Mouse (Mus musculus): ENCODE data around the gene Col8a2. TPM values are rescaled to one million over a fixed set of nuclear protein-coding genes. Genes with fewer than 3 reads are reported as not detected.

Gene Col8a2
- total RNA-seq, 2 experiments from 2014 or later = not detected

GRCm38 (mm10) chr4:126295937-126296336 is 9.3 kb downstream of the Col8a2 start:
- ATAC-seq (replicated peaks; ENCODE audit: low FRiP score, low TSS enrichment, poor library complexity, severe bottlenecking) = no peak

- ATAC-seq (replicated peaks; ENCODE audit: low FRiP score, low TSS enrichment, poor library complexity, severe bottlenecking) = no peak; the same call in 1 of the 2 replicates
These were observed 10.1 kb downstream of the Col8a2 start for GRCm38 (mm10) chr4:126296617-126297101.

GRCm38 (mm10) chr4:126300916-126301583 is 14.5 kb downstream of the Col8a2 start:
- no peak for ATAC-seq (replicated peaks; ENCODE audit: low FRiP score, low TSS enrichment, poor library complexity, severe bottlenecking)

GRCm38 (mm10) chr4:126301584-126302309 is 15.2 kb downstream of the Col8a2 start:
- ATAC-seq (replicated peaks; ENCODE audit: low FRiP score, low TSS enrichment, poor library complexity, severe bottlenecking) = no peak

GRCm38 (mm10) chr4:126303877-126304276 is 17.3 kb downstream of the Col8a2 start:
- ATAC-seq (replicated peaks; ENCODE audit: low FRiP score, low TSS enrichment, poor library complexity, severe bottlenecking) = 0 out of 2 replicates have a peak, but pooled peaks have one; percentile 39

- no peak for ATAC-seq (replicated peaks; ENCODE audit: low FRiP score, low TSS enrichment, poor library complexity, severe bottlenecking)
These were observed 18.8 kb downstream of the Col8a2 start for GRCm38 (mm10) chr4:126305428-126305827.

- ATAC-seq (replicated peaks; ENCODE audit: low FRiP score, low TSS enrichment, poor library complexity, severe bottlenecking) = no peak
These were observed 19.5 kb downstream of the Col8a2 start for GRCm38 (mm10) chr4:126306058-126306457.

GRCm38 (mm10) chr4:126306827-126307226 is 20.2 kb downstream of the Col8a2 start:
- ATAC-seq (replicated peaks; ENCODE audit: low FRiP score, low TSS enrichment, poor library complexity, severe bottlenecking) = no peak

- ATAC-seq (replicated peaks; ENCODE audit: low FRiP score, low TSS enrichment, poor library complexity, severe bottlenecking) = peak; percentile 45
These were observed 22.8 kb downstream of the Col8a2 start for GRCm38 (mm10) chr4:126309211-126309921.

GRCm38 (mm10) chr4:126309922-126310309 is 23.3 kb downstream of the Col8a2 start:
- ATAC-seq (replicated peaks; ENCODE audit: low FRiP score, low TSS enrichment, poor library complexity, severe bottlenecking) = peak; percentile 62

- ATAC-seq (replicated peaks; ENCODE audit: low FRiP score, low TSS enrichment, poor library complexity, severe bottlenecking) = no peak
These were observed 23.8 kb downstream of the Col8a2 start for GRCm38 (mm10) chr4:126310344-126310743.

- no peak for ATAC-seq (replicated peaks; ENCODE audit: low FRiP score, low TSS enrichment, poor library complexity, severe bottlenecking)
These were observed 25.1 kb downstream of the Col8a2 start for GRCm38 (mm10) chr4:126311566-126312200.

- ATAC-seq (replicated peaks; ENCODE audit: low FRiP score, low TSS enrichment, poor library complexity, severe bottlenecking) = no peak
These were observed 26.6 kb downstream of the Col8a2 start for GRCm38 (mm10) chr4:126313202-126313601.

GRCm38 (mm10) chr4:126314393-126314792 is 27.8 kb downstream of the Col8a2 start:
- 0 out of 2 replicates have a peak, but pooled peaks have one; percentile 12 for ATAC-seq (replicated peaks; ENCODE audit: low FRiP score, low TSS enrichment, poor library complexity, severe bottlenecking)

- ATAC-seq (replicated peaks; ENCODE audit: low FRiP score, low TSS enrichment, poor library complexity, severe bottlenecking) = no peak
These were observed 29.3 kb downstream of the Col8a2 start for GRCm38 (mm10) chr4:126315931-126316330.

GRCm38 (mm10) chr4:126316443-126317040 is 29.9 kb downstream of the Col8a2 start:
- no peak for ATAC-seq (replicated peaks; ENCODE audit: low FRiP score, low TSS enrichment, poor library complexity, severe bottlenecking)

- no peak for ATAC-seq (replicated peaks; ENCODE audit: low FRiP score, low TSS enrichment, poor library complexity, severe bottlenecking)
These were observed 33.2 kb downstream of the Col8a2 start for GRCm38 (mm10) chr4:126319806-126320205.

GRCm38 (mm10) chr4:126321111-126321853 is 34.7 kb downstream of the Col8a2 start, which contains the start of gene Adprhl2:
TSS of gene Adprhl2 (minus strand) at chr4:126321703.
- ATAC-seq (replicated peaks; ENCODE audit: low FRiP score, low TSS enrichment, poor library complexity, severe bottlenecking) = peak; percentile 86

Data from megakaryocyte-erythroid progenitor cell, adult 5-6 weeks (primary cell).